Mouse (Mus musculus): Measurements from ENCODE around the gene Dclk1.
"Not testable (repeated sequence)": the region's sequence is repeated elsewhere in the genome, so short reads cannot be mapped to it uniquely, and the experiment has no call there.

Dclk1 gene

GRCm38 (mm10) chr3:55241730-55242421, at the start of gene Dclk1:
Dclk1 (plus strand) TSS chr3:55242364.
- no peak for DNase-seq (ENCODE audit: low spot score)

GRCm38 (mm10) chr3:55193351-55193750, 48.8 kb upstream of the Dclk1 start:
- no peak for DNase-seq (ENCODE audit: low spot score)

GRCm38 (mm10) chr3:55194792-55195191, 47.4 kb upstream of the Dclk1 start:
- DNase-seq (ENCODE audit: low spot score) = no peak

GRCm38 (mm10) chr3:55195581-55196327, 46.4 kb upstream of the Dclk1 start:
- no peak for DNase-seq (ENCODE audit: low spot score)

- no peak for DNase-seq (ENCODE audit: low spot score)
Observed at GRCm38 (mm10) chr3:55196328-55196710, 45.8 kb upstream of the Dclk1 start.

GRCm38 (mm10) chr3:55203621-55204020, 38.5 kb upstream of the Dclk1 start:
- not testable (repeated sequence) for DNase-seq (ENCODE audit: low spot score)

DNA sequence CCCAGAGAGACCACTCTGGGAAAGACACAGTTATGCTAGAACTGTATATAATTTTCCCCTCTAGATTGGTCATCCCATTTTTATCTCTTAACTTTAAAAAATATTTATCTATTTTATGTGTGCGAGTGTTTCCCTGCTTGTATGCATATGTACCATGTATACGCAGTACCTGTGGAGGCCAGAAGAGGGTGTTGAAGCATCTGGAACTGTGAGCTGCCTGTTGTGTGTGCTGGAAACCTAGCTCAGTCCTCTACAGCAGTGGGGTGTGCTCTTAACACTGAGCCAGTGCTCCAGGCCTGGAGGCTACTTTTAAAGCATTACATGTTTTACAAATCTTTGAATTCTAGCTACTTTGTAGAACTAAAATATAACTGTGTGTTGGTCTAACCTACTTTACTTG, 35.8 kb upstream of the Dclk1 start:
- DNase-seq (ENCODE audit: low spot score) = no peak

GRCm38 (mm10) chr3:55207665-55208064, 34.5 kb upstream of the Dclk1 start:
- DNase-seq (ENCODE audit: low spot score) = no peak

- no peak for DNase-seq (ENCODE audit: low spot score)
Observed at GRCm38 (mm10) chr3:55212254-55212653, 29.9 kb upstream of the Dclk1 start.

DNA sequence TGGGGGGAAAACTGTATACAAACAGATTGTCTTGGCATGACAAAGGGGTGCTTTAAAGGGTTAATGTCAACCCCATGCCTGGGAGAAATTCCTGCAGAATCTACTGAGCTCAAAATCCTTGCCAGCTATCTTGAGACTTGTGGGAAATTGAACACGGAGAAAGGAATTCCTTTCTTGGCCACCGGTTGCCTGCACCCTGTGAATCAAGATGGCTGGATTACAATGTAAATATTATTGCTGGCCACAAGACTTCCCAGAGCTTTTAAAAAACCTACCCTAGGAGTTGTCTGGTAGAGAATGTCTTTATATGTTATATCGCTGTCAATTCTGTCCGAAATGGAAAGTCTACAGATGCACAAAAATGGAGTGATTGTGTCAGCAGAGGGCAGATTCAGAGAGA, 28.4 kb upstream of the Dclk1 start:
- DNase-seq (ENCODE audit: low spot score) = peak; percentile 12

DNA sequence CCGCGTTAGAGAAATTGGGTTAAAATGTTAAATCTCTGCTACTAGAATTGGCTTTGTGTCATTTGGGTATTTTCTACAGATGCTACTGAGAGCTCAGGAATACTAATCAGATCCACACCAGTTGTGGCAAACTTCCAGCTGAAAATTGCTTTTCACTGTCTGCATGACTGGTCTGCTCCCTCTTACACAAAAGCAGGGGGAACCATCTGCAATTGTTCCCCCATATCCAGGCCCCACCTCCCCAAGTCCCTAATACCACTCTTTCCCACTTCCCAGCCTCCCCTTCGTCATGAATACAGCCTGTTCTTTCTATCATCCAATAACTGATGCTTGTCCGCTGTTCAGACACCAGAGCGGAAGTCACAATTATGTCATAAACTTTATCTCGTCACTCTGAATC, 27.8 kb upstream of the Dclk1 start:
- DNase-seq (ENCODE audit: low spot score) = no peak

GRCm38 (mm10) chr3:55222502-55222901, 19.7 kb upstream of the Dclk1 start:
- DNase-seq (ENCODE audit: low spot score) = no peak

DNA sequence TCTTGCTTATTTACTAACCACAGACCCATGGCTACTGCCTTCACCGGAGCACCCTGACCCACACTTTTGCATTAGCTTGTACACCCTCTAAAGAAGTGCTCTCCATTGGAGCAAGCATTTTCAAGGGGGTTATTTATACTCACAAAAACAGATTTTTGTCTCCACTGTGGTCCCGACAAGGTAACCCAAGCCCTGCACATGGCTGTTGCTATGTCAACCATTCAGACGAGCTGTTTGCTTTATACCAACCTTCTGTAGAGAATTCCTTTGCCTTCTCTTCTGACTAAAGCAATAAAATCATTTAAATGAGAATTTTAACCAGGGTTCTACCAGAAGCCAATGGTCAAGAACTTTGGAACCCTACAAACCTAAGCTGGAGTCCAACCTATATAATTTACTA, 18.3 kb upstream of the Dclk1 start:
- DNase-seq (ENCODE audit: low spot score) = no peak

- peak; percentile 55 for DNase-seq (ENCODE audit: low spot score)
Observed at GRCm38 (mm10) chr3:55226501-55227213, 15.5 kb upstream of the Dclk1 start.

GRCm38 (mm10) chr3:55227214-55227581, 15.0 kb upstream of the Dclk1 start:
- no peak for DNase-seq (ENCODE audit: low spot score)

- peak; percentile 93 for DNase-seq (ENCODE audit: low spot score)
Observed at GRCm38 (mm10) chr3:55242422-55243055, 375 bp downstream of the Dclk1 start.

DNA sequence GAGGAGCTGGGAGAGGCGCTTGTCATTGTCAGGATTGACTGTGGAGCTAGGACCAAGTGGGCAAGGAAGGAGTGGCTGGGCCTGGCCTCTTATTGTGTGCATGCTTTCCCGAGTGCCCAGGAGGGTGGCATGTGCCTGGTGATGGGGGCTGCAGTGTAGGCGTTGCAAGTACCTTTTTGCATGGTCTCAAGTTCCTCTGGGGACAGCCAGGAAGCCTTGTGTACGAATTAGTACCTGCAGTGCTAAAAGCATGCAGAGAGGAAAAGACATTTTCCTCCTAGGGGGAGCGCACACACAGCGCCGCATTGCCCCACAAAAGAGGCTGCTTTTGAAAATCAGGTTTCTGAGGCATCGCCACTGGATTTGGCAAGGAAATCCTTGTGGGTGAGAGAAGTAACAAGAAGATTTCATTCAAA, 900 bp downstream of the Dclk1 start:
- peak; percentile 67 for DNase-seq (ENCODE audit: low spot score)

- DNase-seq (ENCODE audit: low spot score) = no peak
Observed at GRCm38 (mm10) chr3:55244087-55244486, 1.9 kb downstream of the Dclk1 start.

DNA sequence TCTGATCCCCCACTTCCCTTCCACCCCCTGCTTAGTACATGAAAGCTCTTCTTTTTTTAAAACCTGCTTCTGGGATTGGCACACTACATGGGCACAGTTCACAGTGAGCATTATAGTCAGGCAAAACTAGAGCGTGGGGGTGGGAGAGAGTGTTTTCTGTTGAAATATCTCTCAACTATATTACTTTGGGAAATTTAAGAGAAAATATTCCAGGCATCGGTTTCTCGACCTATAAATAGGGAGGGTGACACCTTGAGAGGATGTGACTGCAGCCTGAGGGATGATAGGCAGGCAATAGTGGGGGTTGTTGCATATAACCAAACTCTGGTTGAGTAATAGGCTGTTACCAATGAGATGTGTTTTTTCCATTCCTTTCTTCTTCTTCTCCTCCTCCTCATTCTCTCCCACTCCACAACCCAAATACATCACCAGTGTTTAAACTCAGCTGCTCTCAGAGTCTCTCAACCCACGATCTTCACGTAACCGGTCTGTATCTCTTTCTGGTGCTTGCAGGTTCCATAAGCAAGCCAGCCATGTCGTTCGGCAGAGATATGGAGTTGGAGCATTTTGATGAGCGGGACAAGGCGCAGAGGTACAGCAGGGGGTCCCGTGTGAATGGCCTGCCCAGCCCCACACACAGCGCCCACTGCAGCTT, 4.6 kb downstream of the Dclk1 start:
- no peak for DNase-seq (ENCODE audit: low spot score)

DNA sequence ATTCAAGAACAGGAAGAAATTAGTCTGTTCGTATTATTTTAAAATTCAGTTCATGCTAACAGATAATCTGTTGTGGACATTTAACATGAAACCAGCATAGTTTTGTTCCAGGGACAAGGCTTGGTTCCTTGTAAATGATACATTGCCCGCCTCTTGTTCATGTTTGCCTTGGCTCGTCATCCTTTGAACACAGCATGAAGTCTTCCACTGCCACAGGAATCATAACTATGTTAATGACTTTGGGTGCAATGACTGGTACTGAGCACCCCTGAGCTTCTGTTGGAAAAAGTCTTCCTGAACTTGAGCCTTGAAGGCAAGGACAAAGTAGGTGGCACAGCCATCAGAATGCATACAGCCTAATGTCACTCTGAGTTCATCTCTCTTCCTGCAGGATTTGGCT, 5.9 kb downstream of the Dclk1 start:
- no peak for DNase-seq (ENCODE audit: low spot score)

- no peak for DNase-seq (ENCODE audit: low spot score)
Observed at GRCm38 (mm10) chr3:55248508-55248907, 6.3 kb downstream of the Dclk1 start.

- no peak for DNase-seq (ENCODE audit: low spot score)
Observed at GRCm38 (mm10) chr3:55250631-55251030, 8.5 kb downstream of the Dclk1 start.
